Mouse (Mus musculus): ENCODE measurements at regions not wholly inside any gene's neighbourhood (a gene's known extent, or its start where the extent isn't known, plus 50 kb on each side); places are given as distances from the start of the nearest gene placed in this dataset.

- Histone ChIP-seq H3K4me1 (ENCODE audit: insufficient read depth, low read length) (0 out of 2 replicates have a peak, but pooled peaks cover 5% of the 10 kb centered on the region), H3K36me3 (ENCODE audit: insufficient read depth, low read length) (no peaks in the 10 kb centered on the region), H3K27ac (no peak overlapping the region), H3K9me3 (ENCODE audit: low read length) (no peaks in the 10 kb centered on the region), H3K4me3 (ENCODE audit: low read length) (no peak overlapping the region), H3K9ac (replicated peaks; ENCODE audit: low read length) (no peak overlapping the region), H3K27me3 (ENCODE audit: insufficient read depth, low read length) (no peaks in the 10 kb centered on the region), H3K4me2 (ENCODE audit: low read depth, low read length) (no peak overlapping the region)
- ATAC-seq, result no peak
- TF ChIP-seq CTCF (IDR thresholded peaks at IDR 0.05; ENCODE audit: low read depth), result no peak
- 49% methylated on average over 9 of the region's 9 CpGs for WGBS
- DNase-seq (ENCODE audit: low spot score), result no peak
Measured at GRCm38 (mm10) chr2:144159854-144160331, 110.6 kb upstream of the Mgme1 start.

DNA sequence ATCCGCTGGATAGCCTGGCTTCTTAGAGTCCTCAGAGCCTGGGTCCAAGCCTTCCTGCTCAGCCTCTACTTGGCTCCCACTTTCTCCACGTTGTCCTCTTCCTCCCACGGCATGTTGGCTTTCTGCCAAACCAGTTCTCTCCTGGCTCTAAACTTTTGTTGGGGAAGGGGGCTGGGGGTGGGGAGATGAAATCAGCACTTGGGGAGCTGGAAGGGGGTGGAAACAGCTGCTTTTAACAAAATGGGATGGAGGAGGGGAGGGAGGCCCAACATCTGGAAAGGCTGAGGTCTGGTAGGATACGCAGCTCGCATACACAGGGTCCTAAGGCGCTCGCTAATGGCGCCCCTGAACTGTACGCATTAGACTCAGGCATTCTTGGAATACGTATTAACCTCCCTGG, 110.0 kb upstream of the Mgme1 start:
- H3K9ac ChIP-seq (replicated peaks; ENCODE audit: low read length), result no peak overlapping the region
- no peaks in the 10 kb centered on the region for H3K27me3 ChIP-seq (ENCODE audit: insufficient read depth, low read length)
- 0 out of 2 replicates have a peak, but pooled peaks cover 5% of the 10 kb centered on the region for H3K4me1 ChIP-seq (ENCODE audit: insufficient read depth, low read length)
- H3K27ac ChIP-seq, result no peak overlapping the region
- WGBS, result 63% methylated on average over 10 of the region's 10 CpGs
- ATAC-seq (no peak), DNase-seq (ENCODE audit: low spot score) (no peak)
- H3K4me2 ChIP-seq (ENCODE audit: low read depth, low read length), result no peak overlapping the region
- no peaks in the 10 kb centered on the region for H3K9me3 ChIP-seq (ENCODE audit: low read length)
- TF ChIP-seq CTCF (IDR thresholded peaks at IDR 0.05; ENCODE audit: low read depth), result no peak
- no peaks in the 10 kb centered on the region for H3K36me3 ChIP-seq (ENCODE audit: insufficient read depth, low read length)
- no peak overlapping the region for H3K4me3 ChIP-seq (ENCODE audit: low read length)

GRCm38 (mm10) chr2:144161852-144162251, 108.6 kb upstream of the Mgme1 start:
- H3K4me3 ChIP-seq (ENCODE audit: low read length), result no peak overlapping the region
- H3K36me3 ChIP-seq (ENCODE audit: insufficient read depth, low read length), result no peaks in the 10 kb centered on the region
- no peak overlapping the region for H3K9ac ChIP-seq (replicated peaks; ENCODE audit: low read length)
- ATAC-seq (no peak), DNase-seq (ENCODE audit: low spot score) (no peak)
- no peak overlapping the region for H3K4me2 ChIP-seq (ENCODE audit: low read depth, low read length)
- H3K27ac ChIP-seq, result no peak overlapping the region
- 76% methylated on average over 1 of the region's 1 CpGs for WGBS
- no peaks in the 10 kb centered on the region for H3K9me3 ChIP-seq (ENCODE audit: low read length)
- TF ChIP-seq CTCF (IDR thresholded peaks at IDR 0.05; ENCODE audit: low read depth), result no peak
- no peaks in the 10 kb centered on the region for H3K27me3 ChIP-seq (ENCODE audit: insufficient read depth, low read length)
- peaks cover 12% of the 10 kb centered on the region; the same call in 1 of the 2 replicates for H3K4me1 ChIP-seq (ENCODE audit: insufficient read depth, low read length)

- Histone ChIP-seq H3K9ac (replicated peaks; ENCODE audit: low read length) (peak overlapping the region; percentile 82), H3K27ac (peak overlapping the region; percentile 95), H3K9me3 (ENCODE audit: low read length) (no peaks in the 10 kb centered on the region), H3K4me2 (ENCODE audit: low read depth, low read length) (peak overlapping the region; percentile 85), H3K4me1 (ENCODE audit: insufficient read depth, low read length) (peaks cover 12% of the 10 kb centered on the region; the same call in 1 of the 2 replicates), H3K27me3 (ENCODE audit: insufficient read depth, low read length) (no peaks in the 10 kb centered on the region), H3K4me3 (ENCODE audit: low read length) (peak overlapping the region; percentile 59), H3K36me3 (ENCODE audit: insufficient read depth, low read length) (no peaks in the 10 kb centered on the region)
- TF ChIP-seq CTCF (IDR thresholded peaks at IDR 0.05; ENCODE audit: low read depth), result no peak
- no peak for ATAC-seq
- peak; percentile 58 for DNase-seq (ENCODE audit: low spot score)
- WGBS, result 2% methylated on average over 8 of the region's 8 CpGs
Measured at GRCm38 (mm10) chr2:144164102-144164501, 106.4 kb upstream of the Mgme1 start.

DNA sequence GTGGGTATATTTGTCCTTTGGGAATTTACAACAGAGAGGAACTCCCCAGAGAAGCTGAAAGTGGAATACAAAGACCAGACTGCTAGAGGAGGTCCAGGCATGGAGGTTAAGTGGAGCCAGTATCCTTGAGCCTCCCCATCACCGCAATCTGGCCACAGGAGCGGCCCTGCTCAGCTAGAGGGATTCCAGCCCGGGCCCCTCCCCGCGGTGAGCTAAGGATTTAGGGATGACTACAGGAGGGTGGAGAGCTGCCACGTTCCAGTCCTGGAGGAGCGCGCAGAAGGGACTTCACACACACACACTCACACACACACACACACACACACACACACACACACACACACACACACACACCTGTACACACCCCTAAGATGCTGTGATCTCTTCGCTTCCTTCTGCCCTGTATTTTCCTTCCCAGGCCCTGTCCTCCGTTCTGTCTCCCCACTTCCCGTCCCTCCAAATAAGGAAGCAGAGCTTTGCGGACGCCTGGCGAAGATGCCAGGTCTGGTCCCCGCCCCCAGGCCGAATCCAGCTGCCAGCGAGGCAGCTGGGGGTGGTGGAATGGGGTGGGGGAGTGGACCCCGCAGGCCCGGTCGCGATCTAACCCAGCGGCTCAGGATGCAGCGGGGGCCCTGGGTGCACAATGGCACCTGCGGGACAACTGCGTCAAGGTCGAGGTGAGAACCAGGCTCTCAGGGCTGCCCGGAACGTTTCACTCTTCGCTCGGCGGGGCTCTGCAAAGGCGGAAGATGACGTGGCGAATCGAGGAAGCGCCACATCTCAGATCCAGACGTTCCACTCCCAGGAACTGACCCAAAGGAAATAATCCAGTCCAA, 105.3 kb upstream of the Mgme1 start:
- DNase-seq (ENCODE audit: low spot score), result peak; percentile 79
- Histone ChIP-seq H3K4me2 (ENCODE audit: low read depth, low read length) (peak overlapping the region; percentile 85), H3K4me1 (ENCODE audit: insufficient read depth, low read length) (peaks cover 11% of the 10 kb centered on the region; the same call in 1 of the 2 replicates), H3K27ac (peak overlapping the region; percentile 95), H3K36me3 (ENCODE audit: insufficient read depth, low read length) (no peaks in the 10 kb centered on the region), H3K9me3 (ENCODE audit: low read length) (no peaks in the 10 kb centered on the region), H3K27me3 (ENCODE audit: insufficient read depth, low read length) (no peaks in the 10 kb centered on the region), H3K4me3 (ENCODE audit: low read length) (peak overlapping the region; percentile 59), H3K9ac (replicated peaks; ENCODE audit: low read length) (peak overlapping the region; percentile 82)
- no peak for TF ChIP-seq CTCF (IDR thresholded peaks at IDR 0.05; ENCODE audit: low read depth)
- peak; percentile 82 for ATAC-seq
- WGBS, result under 1% methylated on average over 36 of the region's 37 CpGs

DNA sequence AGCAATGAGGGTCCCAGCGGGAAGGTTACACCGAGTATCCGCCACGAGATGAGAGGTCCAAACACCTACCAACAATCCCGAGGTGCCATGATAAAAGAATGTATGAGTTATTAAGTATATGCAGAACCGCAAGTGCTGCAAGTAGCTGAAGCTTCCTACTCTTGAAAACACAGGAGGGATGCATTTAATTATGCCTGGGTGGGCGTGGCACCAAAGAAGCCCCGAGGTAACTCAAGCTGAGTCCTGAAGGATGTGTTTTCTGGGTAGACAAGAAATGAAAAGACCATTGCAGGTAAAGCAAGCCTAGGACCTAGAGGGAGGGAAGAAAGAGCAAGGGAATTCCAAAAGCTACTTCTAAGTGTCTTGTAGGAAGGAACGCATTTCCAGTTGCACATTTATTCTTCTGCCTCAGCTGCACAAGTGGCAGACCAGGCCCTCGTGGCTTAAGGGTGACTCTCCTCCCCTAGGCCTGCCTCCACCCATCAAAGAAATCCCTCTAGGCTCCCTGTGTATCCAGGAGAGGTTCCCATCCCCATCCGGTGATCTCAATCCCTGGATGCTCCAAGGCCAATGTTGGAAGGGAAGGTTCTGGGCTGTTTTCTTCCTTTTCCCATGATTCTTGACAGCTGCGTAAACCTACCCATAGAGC, 104.2 kb upstream of the Mgme1 start:
- peak overlapping the region; percentile 95 for H3K27ac ChIP-seq
- DNase-seq (ENCODE audit: low spot score) (no peak), ATAC-seq (peak; percentile 6; the same call in 1 of the 2 replicates)
- peaks cover 7% of the 10 kb centered on the region; the same call in 1 of the 2 replicates for H3K4me1 ChIP-seq (ENCODE audit: insufficient read depth, low read length)
- TF ChIP-seq CTCF (IDR thresholded peaks at IDR 0.05; ENCODE audit: low read depth), result no peak
- H3K9ac ChIP-seq (replicated peaks; ENCODE audit: low read length), result peak overlapping the region; percentile 82
- peak overlapping the region; percentile 85 for H3K4me2 ChIP-seq (ENCODE audit: low read depth, low read length)
- peak overlapping the region; percentile 59 for H3K4me3 ChIP-seq (ENCODE audit: low read length)
- no peaks in the 10 kb centered on the region for H3K9me3 ChIP-seq (ENCODE audit: low read length)
- H3K36me3 ChIP-seq (ENCODE audit: insufficient read depth, low read length), result no peaks in the 10 kb centered on the region
- WGBS, result 29% methylated on average over 12 of the region's 12 CpGs
- no peaks in the 10 kb centered on the region for H3K27me3 ChIP-seq (ENCODE audit: insufficient read depth, low read length)
